Mouse (Mus musculus) liver, postnatal 0 days (tissue): Measurements from ENCODE around the gene Gm10778. TPM values are rescaled to one million over a fixed set of nuclear protein-coding genes. Genes with fewer than 3 reads are reported as not detected.
A peak's percentile ranks its signal among the peaks of the same experiment; 100 is the strongest.
"Not testable (repeated sequence)": the region's sequence is repeated elsewhere in the genome, so short reads cannot be mapped to it uniquely, and the experiment has no call there.

ENCODE experiments used
- ATAC-seq: fragments of 200-750 bp; cut with Nextera tagmentation; 2 replicates; pipeline ENCODE4 v1.8.0; 2017; ENCODE audit warnings: mild to moderate bottlenecking, moderate library complexity
- DNase-seq: peaks from one replicate; pipeline ENCODE4 v3.0.0-alpha.2; 2016
- H3K27ac ChIP-seq: fragments of 300-500 bp; sonication (generic); 2 replicates; pipeline ENCODE4 v1.5.1; 2014; ENCODE audit warnings: antibody characterized with exemption, moderate library complexity, mild to moderate bottlenecking, low read depth
- H3K27me3 ChIP-seq: fragments of 300-500 bp; sonication (generic); 2 replicates; pipeline ENCODE4 v1.6.1; 2014; ENCODE audit warnings: low read length, control low read depth, mixed read lengths; ENCODE audit not compliant: insufficient read depth
- H3K36me3 ChIP-seq: fragments of 300-500 bp; sonication (generic); replicated peaks from 2 replicates; pipeline ENCODE4 v1.6.1; 2014; ENCODE audit warnings: mild to moderate bottlenecking, control low read depth, low read length, moderate library complexity, mixed read lengths; ENCODE audit not compliant: insufficient read depth
- H3K4me1 ChIP-seq: fragments of 300-500 bp; sonication (generic); 2 replicates; pipeline ENCODE4 v1.6.1; 2014; ENCODE audit warnings: antibody characterized with exemption, mild to moderate bottlenecking, control low read depth; ENCODE audit not compliant: insufficient read depth
- H3K4me2 ChIP-seq: fragments of 300-500 bp; sonication (generic); 2 replicates; pipeline ENCODE4 v1.6.1; 2014; ENCODE audit warnings: low read depth, mild to moderate bottlenecking, low read length, moderate library complexity, mixed read lengths
- H3K4me3 ChIP-seq: fragments of 300-500 bp; sonication (generic); 2 replicates; pipeline ENCODE4 v1.5.1; 2014; ENCODE audit warnings: low read depth, low read length
- H3K9ac ChIP-seq: fragments of 300-500 bp; sonication (generic); replicated peaks from 2 replicates; pipeline ENCODE4 v1.6.1; 2014; ENCODE audit warnings: mild to moderate bottlenecking, moderate library complexity
- H3K9me3 ChIP-seq: fragments of 300-500 bp; sonication (generic); 2 replicates; pipeline ENCODE4 v1.6.1; 2016; ENCODE audit warnings: mild to moderate bottlenecking, control low read depth, low read length, mixed read lengths
- CTCF ChIP-seq: sonication (generic); IDR thresholded peaks from 2 replicates; pipeline ENCODE4 v1.5.1; 2016; ENCODE audit warnings: antibody characterized with exemption, low read depth
- EP300 ChIP-seq: IDR thresholded peaks from 2 replicates; pipeline ENCODE4 v1.6.1; 2016; ENCODE audit warnings: antibody characterized with exemption, low read depth, mild to moderate bottlenecking
- WGBS: fragments of 180-500 bp; shearing (Covaris S2); extraction: QIAGEN DNeasy Blood & Tissue Kit; methylation state at CpG from one replicate; pipeline ENCODE4 v1.1.7; 2014; ENCODE audit not compliant: insufficient replicate concordance; 5-methylcytosine and 5-hydroxymethylcytosine counted together
- polyA plus RNA-seq: library from polyadenylated mRNA; unstranded; fragments of >200 nt; fragmentation: Nextera tagmentation; extraction: Ambion mirVana; gene quantifications from 2 replicates; pipeline ENCODE4 v1.2.1, GENCODE M21; 2015

The Gm10778 gene
- 1.1 and 1.2 TPM in 2 replicates for polyA plus RNA-seq

DNA sequence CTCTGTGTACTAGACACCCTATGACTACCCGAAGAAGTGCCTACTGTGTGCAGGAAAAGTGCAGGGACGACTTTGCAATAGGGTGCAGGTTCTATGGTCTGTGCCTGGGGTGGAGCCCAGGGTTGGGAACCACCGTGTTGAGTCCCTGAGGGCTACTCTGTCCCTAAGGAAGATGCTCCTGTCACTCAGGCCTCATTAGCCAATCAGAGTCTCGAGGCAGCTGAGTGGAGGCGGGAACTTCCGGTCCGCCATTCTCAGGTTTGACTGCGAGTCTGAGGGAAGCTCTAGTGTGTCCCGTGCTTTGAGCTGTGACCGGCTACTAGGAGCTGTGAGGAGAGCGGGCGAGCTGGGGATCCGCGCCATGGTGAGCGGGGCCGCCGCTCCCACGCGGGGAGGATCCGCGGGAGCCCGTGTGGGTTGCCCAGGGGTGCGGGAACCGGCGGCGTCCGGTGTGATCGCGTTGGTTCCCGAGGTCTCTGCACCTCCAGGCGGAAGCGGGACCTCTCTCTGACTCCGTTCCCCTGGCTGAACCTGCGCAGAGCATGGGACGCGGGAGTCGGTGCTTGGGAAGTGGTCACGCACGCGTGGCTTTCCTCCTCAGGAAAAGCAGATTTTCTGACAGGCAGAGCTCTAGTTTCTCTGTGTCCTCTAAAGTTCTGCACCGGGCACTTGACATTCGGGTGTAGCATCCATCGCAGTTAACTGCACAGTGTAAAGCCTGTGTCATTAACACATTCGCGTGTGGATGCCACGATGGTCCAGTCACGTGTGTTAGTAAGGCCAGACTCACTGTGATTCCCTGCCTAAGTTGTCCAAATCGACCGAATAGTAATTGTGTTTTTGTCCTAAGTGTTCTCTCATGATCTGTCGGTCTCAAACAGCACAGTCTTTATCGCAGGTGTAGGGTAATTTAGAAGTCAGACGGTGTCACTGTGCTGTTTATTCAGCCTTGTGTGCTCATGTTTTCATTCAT is at the start of gene Gm10778:
Gm10778 (plus strand) TSS at position 257 of the 973 bp plus-strand sequence.
- not testable (repeated sequence) for H3K4me1 ChIP-seq, H3K27me3 ChIP-seq, H3K9me3 ChIP-seq, H3K36me3 ChIP-seq
- peak within 1 kb of the TSS; percentile 83 for H3K9ac ChIP-seq
- H3K27ac ChIP-seq, result peak within 1 kb of the TSS; percentile 88
- DNase-seq (peak; percentile 91), ATAC-seq (peak; percentile 95)
- peak within 1 kb of the TSS; percentile 65 for H3K4me3 ChIP-seq
- peak within 1 kb of the TSS; percentile 63 for H3K4me2 ChIP-seq
- 3% methylated on average over 24 of the region's 52 CpGs for WGBS

DNA sequence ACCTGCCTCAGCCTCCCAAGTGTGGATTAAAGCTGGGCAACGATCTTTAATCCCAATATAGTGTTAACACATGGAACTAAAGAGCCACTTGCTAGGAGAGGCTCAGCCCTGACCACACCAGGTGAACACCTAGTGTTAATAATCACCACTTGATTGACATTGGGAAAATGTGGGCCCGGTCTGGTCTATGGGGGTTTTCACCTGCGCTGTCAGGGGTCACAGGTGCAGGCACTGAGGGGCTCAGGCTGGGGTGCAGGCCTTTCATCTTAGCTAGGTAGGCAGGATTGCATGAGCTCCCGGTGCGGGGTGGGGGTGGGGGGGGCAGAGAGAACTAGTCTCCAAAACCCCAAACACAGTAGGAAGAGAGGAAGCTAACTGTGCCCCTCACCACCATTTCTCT is 49.2 kb upstream of the Gm10778 start:
- Histone ChIP-seq H3K4me3 (no peak overlapping the region), H3K27ac (no peak overlapping the region), H3K9ac (no peak overlapping the region), H3K36me3 (no peaks in the 10 kb centered on the region), H3K27me3 (no peaks in the 10 kb centered on the region), H3K9me3 (no peaks in the 10 kb centered on the region), H3K4me1 (peaks cover 45% of the 10 kb centered on the region), H3K4me2 (no peak overlapping the region)
- ATAC-seq (no peak), DNase-seq (no peak)
- 56% methylated on average over 5 of the region's 5 CpGs for WGBS
- TF ChIP-seq CTCF, result no peak
- no peak for TF ChIP-seq EP300

DNA sequence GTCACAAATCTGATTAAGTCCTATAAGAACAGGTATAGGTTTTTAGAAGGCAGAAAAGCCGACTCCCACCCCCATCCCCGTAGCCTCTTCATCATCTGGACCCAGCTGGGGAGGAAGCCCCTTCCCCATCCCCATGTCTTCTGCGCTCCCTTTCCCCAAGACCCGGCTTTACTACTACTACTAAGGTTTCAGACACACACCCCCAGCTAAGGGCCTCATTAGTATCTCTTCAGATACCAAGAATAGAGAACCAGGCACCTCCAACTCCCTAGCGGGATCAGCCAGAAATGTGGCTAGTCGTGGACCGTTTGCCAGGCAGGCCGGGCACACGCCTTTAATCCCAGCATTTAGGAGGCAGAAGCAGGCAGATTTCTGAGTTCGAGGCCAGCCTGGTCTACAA is 48.8 kb upstream of the Gm10778 start:
- Histone ChIP-seq H3K4me2 (peak overlapping the region; percentile 67; the same call in 1 of the 2 replicates), H3K4me1 (peaks cover 45% of the 10 kb centered on the region), H3K27ac (no peak overlapping the region)

DNA sequence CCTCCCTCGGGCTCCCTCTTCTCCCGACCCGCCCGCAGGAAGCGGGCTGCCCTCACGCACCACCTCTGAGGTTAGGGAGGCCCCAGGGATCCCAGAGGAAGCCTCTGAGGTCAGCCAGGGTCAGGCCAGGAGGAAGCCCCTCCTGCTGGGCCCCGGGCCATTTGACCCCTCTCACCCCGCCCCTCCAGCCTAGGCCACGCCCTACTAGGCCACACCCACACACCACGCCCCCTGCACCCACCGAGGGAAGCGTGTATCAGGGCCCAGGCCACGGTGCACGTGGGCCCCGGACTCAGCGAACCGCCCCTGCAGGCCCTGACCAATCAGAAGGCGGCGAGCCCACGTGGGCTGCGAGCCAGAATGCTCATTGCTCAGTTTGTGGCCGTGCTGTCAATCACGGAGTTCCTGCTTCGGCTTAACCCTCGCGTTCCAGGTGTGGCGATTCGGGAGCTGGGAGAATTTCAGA is 48.1 kb upstream of the Gm10778 start, which contains the start of gene Tle6:
Tle6 (minus strand) TSS at position 336 of the 466 bp plus-strand sequence.
- H3K4me1 ChIP-seq, result peaks cover 46% of the 10 kb centered on the region
- H3K27ac ChIP-seq, result 0 out of 2 replicates have a peak within 1 kb of the TSS, but pooled peaks have one; percentile 45
- TF ChIP-seq EP300, result no peak
- TF ChIP-seq CTCF, result no peak
- H3K27me3 ChIP-seq, result no peaks in the 10 kb centered on the region
- peak; percentile 96 for DNase-seq
- 2% methylated on average over 27 of the region's 28 CpGs for WGBS
- ATAC-seq, result peak; percentile 82
- peak within 1 kb of the TSS; percentile 25; the same call in 1 of the 2 replicates for H3K4me3 ChIP-seq
- no peaks in the 10 kb centered on the region for H3K36me3 ChIP-seq
- no peaks in the 10 kb centered on the region for H3K9me3 ChIP-seq
- peak within 1 kb of the TSS; percentile 67 for H3K4me2 ChIP-seq
- peak within 1 kb of the TSS; percentile 42; the same call in 1 of the 2 replicates for H3K9ac ChIP-seq

More for the DNA sequence above, 48.8 kb upstream of the Gm10778 start:
- no peak overlapping the region for H3K4me3 ChIP-seq
- H3K27me3 ChIP-seq, result no peaks in the 10 kb centered on the region
- no peak for TF ChIP-seq CTCF
- no peak for TF ChIP-seq EP300
- DNase-seq (no peak), ATAC-seq (no peak)
- H3K36me3 ChIP-seq, result no peaks in the 10 kb centered on the region
- 43% methylated on average over 10 of the region's 10 CpGs for WGBS
- H3K9me3 ChIP-seq, result no peaks in the 10 kb centered on the region
- no peak overlapping the region for H3K9ac ChIP-seq

DNA sequence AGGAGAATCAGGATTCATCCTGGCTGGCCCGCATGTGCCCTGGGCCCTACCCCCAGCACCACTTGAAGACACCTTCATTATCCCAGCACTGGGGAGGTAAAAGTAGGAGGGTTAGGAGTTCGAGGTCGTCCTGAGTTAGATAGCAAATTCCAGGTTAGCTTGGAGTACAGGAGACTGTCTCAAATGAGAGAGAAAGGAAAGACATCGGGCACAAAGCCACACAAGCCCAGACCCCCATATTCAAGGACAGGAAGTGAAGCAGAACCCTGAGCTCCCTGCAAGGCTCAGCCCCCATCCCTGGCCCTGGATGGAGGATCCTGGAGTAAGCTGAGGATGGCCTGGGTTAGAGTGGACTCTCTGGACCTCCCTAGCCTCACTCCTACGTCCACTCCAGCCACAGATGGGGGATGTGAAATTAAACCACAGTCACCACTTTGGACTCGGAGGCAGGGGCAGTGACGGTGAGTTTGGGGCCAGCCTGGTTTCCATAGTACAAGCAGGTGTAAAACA is 47.4 kb upstream of the Gm10778 start:
- ATAC-seq (no peak), DNase-seq (no peak)
- TF ChIP-seq EP300, result no peak
- no peak for TF ChIP-seq CTCF
- 36% methylated on average over 7 of the region's 7 CpGs for WGBS
- Histone ChIP-seq H3K4me2 (peak overlapping the region; percentile 67), H3K4me3 (peak overlapping the region; percentile 25; the same call in 1 of the 2 replicates), H3K27me3 (no peaks in the 10 kb centered on the region), H3K9me3 (no peaks in the 10 kb centered on the region), H3K36me3 (no peaks in the 10 kb centered on the region), H3K27ac (no peak overlapping the region), H3K9ac (peak overlapping the region; percentile 42; the same call in 1 of the 2 replicates), H3K4me1 (peaks cover 46% of the 10 kb centered on the region)

DNA sequence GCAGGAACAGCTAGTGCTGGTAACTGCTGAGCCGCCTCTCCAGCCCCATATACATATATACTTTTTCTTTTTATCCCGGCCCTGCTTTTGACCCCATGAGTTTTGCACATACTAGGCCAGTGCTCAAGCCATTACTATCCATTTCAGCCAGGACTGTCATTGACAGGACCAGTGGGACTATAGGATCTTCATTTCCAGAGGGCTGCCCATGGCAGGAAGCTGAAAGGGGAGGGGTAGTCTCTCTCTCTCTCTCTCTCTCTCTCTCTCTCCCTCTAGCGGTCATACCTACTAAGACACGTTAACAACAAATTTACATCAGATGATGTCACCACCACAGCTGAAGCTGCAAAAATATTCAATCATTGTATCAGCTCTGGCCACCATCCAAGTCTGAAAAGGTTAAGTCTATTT is 46.1 kb upstream of the Gm10778 start:
- Histone ChIP-seq H3K9ac (no peak overlapping the region), H3K4me1 (peaks cover 38% of the 10 kb centered on the region), H3K27ac (no peak overlapping the region), H3K4me2 (no peak overlapping the region), H3K9me3 (no peaks in the 10 kb centered on the region), H3K36me3 (no peaks in the 10 kb centered on the region), H3K27me3 (no peaks in the 10 kb centered on the region), H3K4me3 (no peak overlapping the region)
- DNase-seq (no peak), ATAC-seq (no peak)
- peak; percentile 82 for TF ChIP-seq CTCF
- no peak for TF ChIP-seq EP300
- WGBS, result 12% methylated on average over 4 of the region's 4 CpGs
